In genomic region chr3:68583771-68584511, GRCm38 (mm10) we compare ENCODE assay signal across 8 mouse cellular contexts.
A peak's percentile ranks its signal among the peaks of the same experiment; 100 is the strongest.
DNase-seq lines count a peak whose midpoint lies in the region; ATAC-seq lines count a peak whose summit lies in the region.

No protein-coding gene starts in this region.

- 0 out of 2 replicates have a peak overlapping the region, but pooled peaks have one; percentile 21 for H3K9ac ChIP-seq in hindbrain, embryonic 14.5 days
- peak overlapping the region; percentile 34; the same call in 1 of the 2 replicates for H3K9ac ChIP-seq in midbrain, embryonic 12.5 days (replicated peaks)

- peak overlapping the region; percentile 34 for H3K4me2 ChIP-seq in hindbrain, embryonic 14.5 days (replicated peaks)
- peak overlapping the region; percentile 33 for H3K4me2 ChIP-seq in midbrain, embryonic 12.5 days (replicated peaks)

- peak; percentile 57 for DNase-seq in adrenal gland, adult 8-10 months
- peak; percentile 96 for DNase-seq in cerebellum, adult 11-12 months
- DNase-seq in gastrocnemius, adult 8-10 months (ENCODE audit: low spot score in 2 of 2) = peak; percentile 55 to 65
- DNase-seq in hindbrain, embryonic 14.5 days (ENCODE audit: low spot score) = no peak
- DNase-seq in thymus, postnatal 14 days = no peak
- DNase-seq in right cerebral cortex, postnatal 14 days = no peak

- no peaks in the 10 kb centered on the region for H3K36me3 ChIP-seq in hindbrain, embryonic 14.5 days (replicated peaks; ENCODE audit: control insufficient read depth, insufficient read depth)
- no peaks in the 10 kb centered on the region for H3K36me3 ChIP-seq in midbrain, embryonic 12.5 days

- no peak overlapping the region for H3K4me3 ChIP-seq in hindbrain, embryonic 14.5 days (replicated peaks; ENCODE audit: low read length)
- H3K4me3 ChIP-seq in midbrain, embryonic 12.5 days = 0 out of 2 replicates have a peak overlapping the region, but pooled peaks have one; percentile 9

- 22% methylated on average over 13 of the region's 14 CpGs for WGBS in hindbrain, embryonic 14.5 days
- 34% methylated on average over 14 of the region's 14 CpGs for WGBS in midbrain, embryonic 12.5 days

- no peaks in the 10 kb centered on the region for H3K9me3 ChIP-seq in hindbrain, embryonic 14.5 days (ENCODE audit: control insufficient read depth, low read length)
- H3K9me3 ChIP-seq in midbrain, embryonic 12.5 days = no peaks in the 10 kb centered on the region

- H3K27me3 ChIP-seq in hindbrain, embryonic 14.5 days (ENCODE audit: control insufficient read depth, insufficient read depth, low read length) = no peaks in the 10 kb centered on the region
- H3K27me3 ChIP-seq in midbrain, embryonic 12.5 days = no peaks in the 10 kb centered on the region

- peaks cover 58% of the 10 kb centered on the region for H3K4me1 ChIP-seq in hindbrain, embryonic 14.5 days (replicated peaks; ENCODE audit: control insufficient read depth, insufficient read depth, low read length)
- peaks cover 58% of the 10 kb centered on the region for H3K4me1 ChIP-seq in midbrain, embryonic 12.5 days

- ATAC-seq in hindbrain, embryonic 14.5 days (ENCODE audit: low FRiP score) = peak; percentile 73
- 0 out of 2 replicates have a peak, but pooled peaks have one; percentile 28 for ATAC-seq in midbrain, embryonic 12.5 days (ENCODE audit: low FRiP score, low read depth)
- ATAC-seq in erythroid progenitor cell, adult 5-6 weeks (replicated peaks; ENCODE audit: low FRiP score, poor library complexity, severe bottlenecking) = no peak

- H3K27ac ChIP-seq in hindbrain, embryonic 14.5 days = peak overlapping the region; percentile 57
- peak overlapping the region; percentile 81 for H3K27ac ChIP-seq in midbrain, embryonic 12.5 days (replicated peaks)

Comparison
In these comparisons a context has a peak if more than half of its experiments do, and no peak if none do; other contexts are left out.
1. DNase-seq: peak in adrenal gland, adult 8-10 months (single experiment), cerebellum, adult 11-12 months (single experiment) and gastrocnemius, adult 8-10 months (2 of 2); none in hindbrain, embryonic 14.5 days (single experiment), thymus, postnatal 14 days (single experiment) and right cerebral cortex, postnatal 14 days (single experiment).